Mouse (Mus musculus) liver, postnatal 0 days (tissue): ENCODE measurements around the gene Spsb1. TPM values are rescaled to one million over a fixed set of nuclear protein-coding genes. Genes with fewer than 3 reads are reported as not detected.

ENCODE experiments used
- ATAC-seq: fragments of 200-750 bp; cut with Nextera tagmentation; 2 replicates; pipeline ENCODE4 v1.8.0; 2017; ENCODE audit warnings: mild to moderate bottlenecking, moderate library complexity
- DNase-seq: peaks from one replicate; pipeline ENCODE4 v3.0.0-alpha.2; 2016
- H3K27ac ChIP-seq: fragments of 300-500 bp; sonication (generic); 2 replicates; pipeline ENCODE4 v1.5.1; 2014; ENCODE audit warnings: antibody characterized with exemption, moderate library complexity, mild to moderate bottlenecking, low read depth
- H3K27me3 ChIP-seq: fragments of 300-500 bp; sonication (generic); 2 replicates; pipeline ENCODE4 v1.6.1; 2014; ENCODE audit warnings: low read length, control low read depth, mixed read lengths; ENCODE audit not compliant: insufficient read depth
- H3K36me3 ChIP-seq: fragments of 300-500 bp; sonication (generic); replicated peaks from 2 replicates; pipeline ENCODE4 v1.6.1; 2014; ENCODE audit warnings: mild to moderate bottlenecking, control low read depth, low read length, moderate library complexity, mixed read lengths; ENCODE audit not compliant: insufficient read depth
- H3K4me1 ChIP-seq: fragments of 300-500 bp; sonication (generic); 2 replicates; pipeline ENCODE4 v1.6.1; 2014; ENCODE audit warnings: antibody characterized with exemption, mild to moderate bottlenecking, control low read depth; ENCODE audit not compliant: insufficient read depth
- H3K4me2 ChIP-seq: fragments of 300-500 bp; sonication (generic); 2 replicates; pipeline ENCODE4 v1.6.1; 2014; ENCODE audit warnings: low read depth, mild to moderate bottlenecking, low read length, moderate library complexity, mixed read lengths
- H3K4me3 ChIP-seq: fragments of 300-500 bp; sonication (generic); 2 replicates; pipeline ENCODE4 v1.5.1; 2014; ENCODE audit warnings: low read depth, low read length
- H3K9ac ChIP-seq: fragments of 300-500 bp; sonication (generic); replicated peaks from 2 replicates; pipeline ENCODE4 v1.6.1; 2014; ENCODE audit warnings: mild to moderate bottlenecking, moderate library complexity
- H3K9me3 ChIP-seq: fragments of 300-500 bp; sonication (generic); 2 replicates; pipeline ENCODE4 v1.6.1; 2016; ENCODE audit warnings: mild to moderate bottlenecking, control low read depth, low read length, mixed read lengths
- CTCF ChIP-seq: sonication (generic); IDR thresholded peaks from 2 replicates; pipeline ENCODE4 v1.5.1; 2016; ENCODE audit warnings: antibody characterized with exemption, low read depth
- EP300 ChIP-seq: IDR thresholded peaks from 2 replicates; pipeline ENCODE4 v1.6.1; 2016; ENCODE audit warnings: antibody characterized with exemption, low read depth, mild to moderate bottlenecking
- WGBS: fragments of 180-500 bp; shearing (Covaris S2); extraction: QIAGEN DNeasy Blood & Tissue Kit; methylation state at CpG from one replicate; pipeline ENCODE4 v1.1.7; 2014; ENCODE audit not compliant: insufficient replicate concordance; 5-methylcytosine and 5-hydroxymethylcytosine counted together
- polyA plus RNA-seq: library from polyadenylated mRNA; unstranded; fragments of >200 nt; fragmentation: Nextera tagmentation; extraction: Ambion mirVana; gene quantifications from 2 replicates; pipeline ENCODE4 v1.2.1, GENCODE M21; 2015

The Spsb1 gene
- polyA plus RNA-seq = 1.3 and 1.7 TPM in 2 replicates

DNA sequence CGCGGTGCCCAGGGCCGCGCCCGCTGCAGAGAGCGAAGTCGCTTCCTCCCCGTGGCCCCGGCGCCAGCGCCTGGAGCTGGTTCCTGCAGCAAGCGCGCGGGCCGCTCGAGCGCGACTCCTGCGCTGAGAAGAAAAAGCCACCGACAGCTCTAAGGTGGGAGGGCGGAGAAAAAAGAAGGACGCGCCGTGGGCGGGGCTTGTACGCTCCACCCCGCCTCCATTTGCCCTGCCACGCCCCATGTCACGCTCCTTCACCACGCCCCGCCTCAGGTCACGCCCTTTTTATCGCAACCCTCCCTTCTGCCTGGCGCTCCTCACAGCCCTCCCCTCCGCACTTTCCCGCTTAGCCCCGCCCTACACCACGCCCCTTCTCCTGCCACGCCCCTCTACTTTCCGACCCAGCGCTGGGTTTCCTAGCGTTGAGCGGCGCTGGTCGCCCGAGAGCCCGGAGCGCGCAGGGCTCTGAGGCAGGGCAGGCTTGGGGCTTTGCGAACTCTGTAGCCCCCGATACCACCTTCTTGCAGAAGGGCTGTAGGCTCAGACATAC is at the start of gene Spsb1:
Gene Spsb1, minus strand, starts transcription at position 151 of the 547 bp plus-strand sequence.
- H3K27ac ChIP-seq = no peak within 1 kb of the TSS
- H3K4me1 ChIP-seq = peaks cover 7% of the 10 kb centered on the region
- DNase-seq (peak; percentile 97), ATAC-seq (peak; percentile 96)
- H3K36me3 ChIP-seq = no peaks in the 10 kb centered on the region
- H3K4me3 ChIP-seq = peak within 1 kb of the TSS; percentile 64
- H3K4me2 ChIP-seq = peak within 1 kb of the TSS; percentile 96
- peak within 1 kb of the TSS; percentile 63 for H3K9ac ChIP-seq
- peaks cover 56% of the 10 kb centered on the region for H3K27me3 ChIP-seq
- no peaks in the 10 kb centered on the region for H3K9me3 ChIP-seq
- under 1% methylated on average over 37 of the region's 51 CpGs for WGBS
- TF ChIP-seq CTCF (no peak; the same call in 1 of the 2 replicates), EP300 (no peak)

DNA sequence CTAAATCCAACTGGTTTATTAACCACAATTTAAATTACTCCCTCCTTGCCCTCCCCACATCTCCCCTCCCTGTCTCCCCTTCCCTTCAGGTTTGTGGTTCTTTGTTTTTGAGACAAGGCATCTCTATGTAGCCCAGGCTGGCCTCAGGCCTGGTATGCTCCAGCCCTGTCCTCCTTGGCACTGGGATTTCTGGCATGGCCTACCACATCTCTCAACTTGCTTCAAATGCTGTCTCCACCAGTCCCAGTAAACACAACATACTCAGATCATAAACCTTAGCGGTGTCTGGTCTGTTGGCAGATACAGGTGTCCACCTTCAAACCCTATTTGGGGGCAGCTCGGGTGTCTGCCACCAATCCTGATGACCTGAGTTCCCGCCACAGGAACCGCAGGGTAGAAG is 48.8 kb upstream of the Spsb1 start:
- Histone ChIP-seq H3K36me3 (peaks cover 8% of the 10 kb centered on the region), H3K27me3 (no peaks in the 10 kb centered on the region), H3K4me1 (peaks cover 39% of the 10 kb centered on the region), H3K9me3 (no peaks in the 10 kb centered on the region), H3K4me2 (peak overlapping the region; percentile 73; the same call in 1 of the 2 replicates), H3K9ac (no peak overlapping the region), H3K27ac (peak overlapping the region; percentile 97), H3K4me3 (no peak overlapping the region)
- 71% methylated on average over 4 of the region's 4 CpGs for WGBS
- no peak for TF ChIP-seq CTCF
- TF ChIP-seq EP300 = no peak
- ATAC-seq = no peak
- DNase-seq = no peak

DNA sequence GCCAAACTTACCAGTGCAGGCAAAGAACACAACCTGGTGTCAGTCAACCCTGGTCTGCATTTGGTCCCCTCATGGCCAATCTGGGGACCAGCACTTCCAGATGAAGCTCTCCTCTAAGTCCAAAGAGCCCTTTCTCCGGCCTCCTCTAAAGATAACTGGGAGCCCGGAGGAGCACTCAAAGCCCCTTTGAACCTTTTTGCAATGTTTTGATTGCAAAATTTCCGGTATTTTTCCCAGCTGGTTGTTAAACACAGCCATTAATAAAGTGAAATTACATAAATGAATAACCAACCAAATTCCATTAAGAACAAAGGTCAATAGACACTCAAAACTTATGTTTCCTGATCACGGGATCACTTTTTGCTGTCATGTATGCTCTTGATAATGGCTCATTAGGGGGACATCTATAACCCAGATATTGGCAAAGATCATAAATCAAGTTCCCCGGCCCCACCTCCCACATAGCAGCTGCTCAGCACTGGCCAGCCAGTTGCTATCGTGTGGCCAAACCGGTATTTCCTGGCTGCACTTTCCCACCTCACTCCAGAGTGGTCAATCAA is 48.3 kb upstream of the Spsb1 start:
- peak overlapping the region; percentile 73 for H3K9ac ChIP-seq
- H3K4me3 ChIP-seq = peak overlapping the region; percentile 44
- no peaks in the 10 kb centered on the region for H3K9me3 ChIP-seq
- DNase-seq (no peak), ATAC-seq (peak; percentile 7; the same call in 1 of the 2 replicates)
- peak overlapping the region; percentile 97 for H3K27ac ChIP-seq
- TF ChIP-seq EP300 = peak; percentile 45
- TF ChIP-seq CTCF = no peak
- peaks cover 40% of the 10 kb centered on the region for H3K4me1 ChIP-seq
- peaks cover 10% of the 10 kb centered on the region for H3K36me3 ChIP-seq
- WGBS = 34% methylated on average over 7 of the region's 7 CpGs
- peak overlapping the region; percentile 73 for H3K4me2 ChIP-seq
- H3K27me3 ChIP-seq = no peaks in the 10 kb centered on the region

DNA sequence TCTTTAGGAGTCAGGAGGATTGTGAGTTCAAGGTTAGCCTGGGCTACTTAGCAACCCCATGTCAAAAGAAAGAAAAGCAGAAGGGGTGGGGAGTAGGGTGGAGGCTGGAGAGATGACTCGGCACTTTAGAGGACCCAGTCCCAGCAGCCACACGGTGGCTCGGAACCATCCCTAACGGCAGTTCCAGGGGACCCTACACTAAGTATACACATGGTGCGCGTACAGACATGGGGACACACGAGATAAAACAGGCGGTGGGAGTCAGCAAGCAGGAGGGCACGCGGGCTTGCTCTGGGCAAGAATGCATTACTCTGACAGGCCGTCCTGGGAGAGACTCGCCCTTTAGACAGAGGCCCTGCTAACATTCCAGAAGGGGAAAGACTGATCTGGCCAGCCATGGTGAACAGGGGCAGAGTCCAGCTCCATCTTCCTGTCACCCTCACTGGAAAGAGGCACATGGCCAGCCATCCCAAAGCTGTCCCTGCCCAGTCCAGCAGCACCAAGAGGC is 47.2 kb upstream of the Spsb1 start:
- WGBS = 18% methylated on average over 12 of the region's 12 CpGs
- ATAC-seq (peak; percentile 36), DNase-seq (peak; percentile 43)
- peak overlapping the region; percentile 73 for H3K9ac ChIP-seq
- H3K27me3 ChIP-seq = no peaks in the 10 kb centered on the region
- no peak for TF ChIP-seq CTCF
- TF ChIP-seq EP300 = no peak
- H3K27ac ChIP-seq = peak overlapping the region; percentile 97
- H3K36me3 ChIP-seq = peaks cover 11% of the 10 kb centered on the region
- H3K4me1 ChIP-seq = peaks cover 43% of the 10 kb centered on the region
- no peaks in the 10 kb centered on the region for H3K9me3 ChIP-seq
- H3K4me2 ChIP-seq = peak overlapping the region; percentile 73
- peak overlapping the region; percentile 44 for H3K4me3 ChIP-seq

DNA sequence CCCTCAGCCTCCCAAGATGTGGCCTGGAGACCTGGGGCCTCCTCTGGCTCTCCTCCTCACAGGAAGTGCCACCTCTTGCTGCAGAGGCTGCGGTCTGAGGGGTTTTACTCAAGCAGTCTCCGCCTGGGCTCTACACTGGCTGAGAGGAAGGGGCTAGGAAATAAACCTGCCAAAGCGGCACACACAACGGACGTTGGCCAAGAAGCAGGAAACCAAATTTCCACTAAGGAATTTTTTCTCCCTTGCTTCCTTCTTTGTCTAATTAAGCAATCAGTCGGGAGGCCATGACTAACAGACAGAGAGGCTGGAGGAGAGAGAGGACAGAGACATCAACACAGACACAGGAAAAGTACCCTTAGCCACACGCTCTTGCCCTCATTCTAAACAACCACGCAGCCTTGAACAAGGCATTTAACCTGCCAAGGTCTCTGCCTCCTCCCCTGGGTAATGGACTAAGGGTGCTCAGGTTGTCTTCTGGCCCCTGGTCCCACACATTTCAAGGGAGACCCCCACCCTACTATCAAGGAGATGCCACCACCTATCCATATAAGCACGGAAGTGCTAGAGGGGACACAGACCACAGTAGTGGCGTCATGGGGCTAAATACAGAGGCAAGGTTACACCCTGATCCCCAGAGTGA is 46.5 kb upstream of the Spsb1 start:
- WGBS = 20% methylated on average over 10 of the region's 10 CpGs
- no peaks in the 10 kb centered on the region for H3K27me3 ChIP-seq
- peaks cover 11% of the 10 kb centered on the region for H3K36me3 ChIP-seq
- no peak for ATAC-seq
- H3K27ac ChIP-seq = peak overlapping the region; percentile 97
- peak overlapping the region; percentile 73 for H3K4me2 ChIP-seq
- H3K9ac ChIP-seq = peak overlapping the region; percentile 73
- no peaks in the 10 kb centered on the region for H3K9me3 ChIP-seq
- TF ChIP-seq CTCF (no peak), EP300 (no peak)
- peaks cover 44% of the 10 kb centered on the region for H3K4me1 ChIP-seq
- DNase-seq = peak; percentile 45
- H3K4me3 ChIP-seq = peak overlapping the region; percentile 44

DNA sequence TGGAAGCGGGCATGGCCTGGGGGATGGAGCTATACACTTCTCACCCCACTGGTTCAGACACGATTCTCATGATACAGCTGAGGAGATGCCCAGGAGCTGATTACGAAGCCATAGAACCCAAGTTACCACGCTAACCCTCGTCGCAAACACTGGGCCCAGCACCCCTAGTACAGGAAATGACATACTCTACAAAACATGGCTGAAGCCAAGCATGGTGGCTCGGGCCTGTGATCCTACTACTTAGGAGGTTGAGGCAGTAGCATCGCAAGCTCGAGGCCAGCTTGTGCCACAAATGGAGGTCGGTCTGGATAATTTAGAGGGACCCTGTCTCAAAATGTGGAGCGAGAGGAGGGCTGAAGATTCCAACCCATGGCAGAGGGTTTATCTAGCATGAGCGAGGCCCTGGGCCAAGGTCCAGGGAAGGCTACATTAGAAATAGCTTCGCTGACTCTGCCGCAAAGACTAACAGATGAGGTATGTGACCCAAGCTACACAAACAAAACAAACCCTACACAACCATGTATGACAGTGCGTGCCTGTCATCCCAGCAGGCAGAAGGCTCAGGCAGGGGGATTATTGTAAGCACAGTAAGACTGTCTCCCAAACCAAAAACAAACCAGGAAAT is 45.2 kb upstream of the Spsb1 start:
- Histone ChIP-seq H3K4me1 (peaks cover 48% of the 10 kb centered on the region), H3K36me3 (peaks cover 17% of the 10 kb centered on the region), H3K9me3 (no peaks in the 10 kb centered on the region), H3K27me3 (no peaks in the 10 kb centered on the region), H3K4me3 (peak overlapping the region; percentile 44), H3K27ac (peak overlapping the region; percentile 97), H3K9ac (peak overlapping the region; percentile 46; the same call in 1 of the 2 replicates), H3K4me2 (peak overlapping the region; percentile 73)
- ATAC-seq = peak; percentile 37
- 67% methylated on average over 15 of the region's 15 CpGs for WGBS
- no peak for DNase-seq
- TF ChIP-seq CTCF = no peak
- TF ChIP-seq EP300 = no peak
